Comparison of ENCODE assay signal across 8 mouse cellular contexts in the genomic region with DNA sequence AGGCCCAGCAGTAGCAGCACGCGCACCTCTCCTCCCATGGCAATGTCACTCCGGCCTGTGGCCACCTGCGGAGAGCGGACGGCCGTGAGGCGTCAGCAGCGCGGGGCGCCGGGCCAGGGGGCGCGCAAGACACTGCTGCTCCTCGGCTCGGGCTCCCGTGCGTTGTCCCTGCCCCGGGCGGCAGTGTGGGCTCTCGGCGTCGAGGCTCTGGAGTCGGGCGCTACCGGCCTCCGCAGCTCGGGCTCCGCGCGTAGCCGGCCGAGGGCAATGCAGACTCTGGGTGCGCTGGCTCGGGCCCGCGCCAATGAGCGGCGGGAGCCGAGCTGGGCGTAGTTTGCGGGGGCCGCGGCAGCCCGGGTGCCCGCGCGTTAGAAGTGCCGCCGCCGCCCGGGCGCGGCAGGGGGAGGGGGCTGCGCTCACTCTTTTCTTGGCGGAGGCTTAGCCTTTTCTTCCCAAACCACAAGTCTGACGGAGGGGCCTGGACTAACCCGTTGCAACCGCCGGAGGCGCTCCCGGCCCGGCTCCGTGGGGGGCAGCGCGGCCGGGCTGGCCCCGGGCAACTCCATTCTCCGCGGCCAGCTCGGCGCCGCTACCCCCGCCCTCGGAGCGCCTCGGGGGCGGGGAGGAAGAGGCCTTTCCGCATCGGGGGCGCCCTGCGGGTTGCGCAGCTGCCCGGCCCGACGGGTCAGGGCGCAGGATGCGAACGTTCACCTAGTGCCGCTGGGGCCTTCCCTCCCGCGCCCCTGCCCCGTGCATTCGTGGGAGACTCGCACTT. TPM values are rescaled to one million over a fixed set of nuclear protein-coding genes. Genes with fewer than 3 reads are reported as not detected.
DNase-seq lines count a peak whose midpoint lies in the region; ATAC-seq and TF ChIP-seq lines count a peak whose summit lies in the region.

No protein-coding gene starts in this region.

- TF ChIP-seq CTCF in cortical plate, adult 2 months (IDR thresholded peaks at IDR 0.05; ENCODE audit: extremely low read depth, insufficient read depth, low read length) = no peak

- no peaks in the 10 kb centered on the region for H3K36me3 ChIP-seq in heart, embryonic 11.5 days (ENCODE audit: control insufficient read depth, insufficient read depth, low read length)
- H3K36me3 ChIP-seq in hindbrain, embryonic 10.5 days = no peaks in the 10 kb centered on the region
- no peaks in the 10 kb centered on the region for H3K36me3 ChIP-seq in limb, embryonic 13.5 days
- H3K36me3 ChIP-seq in midbrain, embryonic 15.5 days (replicated peaks) = no peaks in the 10 kb centered on the region

- under 1% methylated on average over 79 of the region's 95 CpGs for WGBS in heart, embryonic 11.5 days (ENCODE audit: insufficient replicate concordance)
- WGBS in hindbrain, embryonic 10.5 days = under 1% methylated on average over 95 of the region's 95 CpGs
- under 1% methylated on average over 92 of the region's 95 CpGs for WGBS in limb, embryonic 13.5 days
- under 1% methylated on average over 80 of the region's 95 CpGs for WGBS in midbrain, embryonic 15.5 days

- peak overlapping the region; percentile 81 for H3K4me2 ChIP-seq in heart, embryonic 11.5 days
- H3K4me2 ChIP-seq in limb, embryonic 13.5 days (replicated peaks) = peak overlapping the region; percentile 81
- peak overlapping the region; percentile 49 for H3K4me2 ChIP-seq in midbrain, embryonic 15.5 days

- H3K27ac ChIP-seq in heart, embryonic 11.5 days (ENCODE audit: low read depth, low read length) = no peak overlapping the region
- peak overlapping the region; percentile 51; the same call in 1 of the 2 replicates for H3K27ac ChIP-seq in cortical plate, adult 2 months (ENCODE audit: insufficient read depth, low read length)
- H3K27ac ChIP-seq in hindbrain, embryonic 10.5 days = peak overlapping the region; percentile 74
- H3K27ac ChIP-seq in limb, embryonic 13.5 days = no peak overlapping the region
- no peak overlapping the region for H3K27ac ChIP-seq in midbrain, embryonic 15.5 days

- no peak for TF ChIP-seq POLR2A in cortical plate, adult 2 months (IDR thresholded peaks at IDR 0.05; ENCODE audit: extremely low read depth, insufficient read depth, low read length)

- DNase-seq in heart, adult 8-10 months (ENCODE audit: low spot score) = no peak
- peak; percentile 68 for DNase-seq in hindbrain, embryonic 10.5 days (ENCODE audit: low spot score)
- no peak for DNase-seq in cerebellum, adult 11 months
- DNase-seq in right cerebral cortex, adult 18-20 months = no peak

- ATAC-seq in heart, embryonic 11.5 days (replicated peaks; ENCODE audit: insufficient number of reproducible peaks, low FRiP score, low TSS enrichment) = 0 out of 2 replicates have a peak, but pooled peaks have one; percentile 57
- ATAC-seq in limb, embryonic 13.5 days (ENCODE audit: low FRiP score, low read depth) = peak; percentile 57; the same call in 1 of the 2 replicates
- no peak for ATAC-seq in midbrain, embryonic 15.5 days (replicated peaks)

- H3K4me3 ChIP-seq in heart, embryonic 11.5 days (ENCODE audit: low read depth, low read length) = peak overlapping the region; percentile 49
- peak overlapping the region; percentile 4 for H3K4me3 ChIP-seq in cortical plate, adult 2 months (ENCODE audit: insufficient read depth, low read length)
- peak overlapping the region; percentile 55 for H3K4me3 ChIP-seq in hindbrain, embryonic 10.5 days
- peak overlapping the region; percentile 51 for H3K4me3 ChIP-seq in limb, embryonic 13.5 days
- H3K4me3 ChIP-seq in midbrain, embryonic 15.5 days = peak overlapping the region; percentile 34

- H3K27me3 ChIP-seq in heart, embryonic 11.5 days (ENCODE audit: control insufficient read depth, insufficient read depth, low read length) = peaks cover 83% of the 10 kb centered on the region
- H3K27me3 ChIP-seq in hindbrain, embryonic 10.5 days (ENCODE audit: insufficient read depth, poor library complexity, severe bottlenecking) = peaks cover 96% of the 10 kb centered on the region
- peaks cover 71% of the 10 kb centered on the region for H3K27me3 ChIP-seq in limb, embryonic 13.5 days
- peaks cover 84% of the 10 kb centered on the region for H3K27me3 ChIP-seq in midbrain, embryonic 15.5 days (replicated peaks)

- peaks cover 15% of the 10 kb centered on the region for H3K4me1 ChIP-seq in heart, embryonic 11.5 days (ENCODE audit: control insufficient read depth, insufficient read depth, low read length)
- no peaks in the 10 kb centered on the region for H3K4me1 ChIP-seq in cortical plate, adult 2 months (ENCODE audit: control insufficient read depth, insufficient read depth, low read length)
- H3K4me1 ChIP-seq in hindbrain, embryonic 10.5 days (replicated peaks) = peaks cover 33% of the 10 kb centered on the region
- peaks cover 32% of the 10 kb centered on the region for H3K4me1 ChIP-seq in limb, embryonic 13.5 days
- peaks cover 22% of the 10 kb centered on the region for H3K4me1 ChIP-seq in midbrain, embryonic 15.5 days

- H3K9me3 ChIP-seq in heart, embryonic 11.5 days (replicated peaks; ENCODE audit: control insufficient read depth, low read length) = no peaks in the 10 kb centered on the region
- no peaks in the 10 kb centered on the region for H3K9me3 ChIP-seq in hindbrain, embryonic 10.5 days
- H3K9me3 ChIP-seq in limb, embryonic 13.5 days = no peaks in the 10 kb centered on the region
- no peaks in the 10 kb centered on the region for H3K9me3 ChIP-seq in midbrain, embryonic 15.5 days

- peak overlapping the region; percentile 63 for H3K9ac ChIP-seq in heart, embryonic 11.5 days (ENCODE audit: low read depth, low read length)
- peak overlapping the region; percentile 57 for H3K9ac ChIP-seq in limb, embryonic 13.5 days
- H3K9ac ChIP-seq in midbrain, embryonic 15.5 days = no peak overlapping the region

RNA-seq across cellular contexts. Expression of a gene that starts 0.5 kb away (rescaled TPM):
- polyA plus RNA-seq in heart, embryonic 11.5 days (2014; fragmentation: Nextera tagmentation; extraction: Ambion mirVana) = 1.4 and 1.5 TPM in 2 replicates
- total RNA-seq in heart, adult 8-10 months (2022) = under 1 TPM; 0.12 to 0.24 (median 0.13) TPM
- polyA plus RNA-seq in cortical plate, adult 2 months (2012; rRNA removed) = 6.8 and 7.1 TPM in 2 replicates
- polyA plus RNA-seq in hindbrain, embryonic 10.5 days (2016; fragmentation: Nextera tagmentation; extraction: Ambion mirVana) = 2.3 and 4.3 TPM in 2 replicates
- polyA plus RNA-seq in limb, embryonic 13.5 days (2015; fragmentation: Nextera tagmentation; extraction: Ambion mirVana) = 4.3 and 6.5 TPM in 2 replicates
- 1.4 and 1.8 TPM in 2 replicates for polyA plus RNA-seq in midbrain, embryonic 15.5 days (2015; fragmentation: Nextera tagmentation; extraction: Ambion mirVana)

RNA-seq across cellular contexts. Expression of a gene that starts 12.3 kb away (rescaled TPM):
- polyA plus RNA-seq in heart, embryonic 11.5 days (2014; fragmentation: Nextera tagmentation; extraction: Ambion mirVana) = 93.9 and 103 TPM in 2 replicates
- total RNA-seq in heart, adult 8-10 months (2022) = 10 to 100 TPM; 37.3 to 44.3 (median 41.5) TPM
- polyA plus RNA-seq in cortical plate, adult 2 months (2012; rRNA removed) = 46.2 and 46.8 TPM in 2 replicates
- polyA plus RNA-seq in hindbrain, embryonic 10.5 days (2016; fragmentation: Nextera tagmentation; extraction: Ambion mirVana) = 147 and 178 TPM in 2 replicates
- 128 and 129 TPM in 2 replicates for polyA plus RNA-seq in limb, embryonic 13.5 days (2015; fragmentation: Nextera tagmentation; extraction: Ambion mirVana)
- polyA plus RNA-seq in midbrain, embryonic 15.5 days (2015; fragmentation: Nextera tagmentation; extraction: Ambion mirVana) = 149 and 158 TPM in 2 replicates

RNA-seq across cellular contexts. Expression of a gene that starts 12.5 kb away (rescaled TPM):
- polyA plus RNA-seq in heart, embryonic 11.5 days (2014; fragmentation: Nextera tagmentation; extraction: Ambion mirVana) = 8.1 and 12.3 TPM in 2 replicates
- total RNA-seq in heart, adult 8-10 months (2022) = 100 to 1,000 TPM in 2 of 4 experiments, 10 to 100 TPM in 2; 90.6 to 123 (median 103) TPM
- polyA plus RNA-seq in cortical plate, adult 2 months (2012; rRNA removed) = 3.4 and 3.6 TPM in 2 replicates
- not detected in 2 replicates for polyA plus RNA-seq in hindbrain, embryonic 10.5 days (2016; fragmentation: Nextera tagmentation; extraction: Ambion mirVana)
- 0.36 and 1.3 TPM in 2 replicates for polyA plus RNA-seq in limb, embryonic 13.5 days (2015; fragmentation: Nextera tagmentation; extraction: Ambion mirVana)
- polyA plus RNA-seq in midbrain, embryonic 15.5 days (2015; fragmentation: Nextera tagmentation; extraction: Ambion mirVana) = 0.90 and 1.2 TPM in 2 replicates

RNA-seq across cellular contexts. Expression of a gene that starts 16.9 kb away (rescaled TPM):
- polyA plus RNA-seq in heart, embryonic 11.5 days (2014; fragmentation: Nextera tagmentation; extraction: Ambion mirVana) = 22.8 and 24.9 TPM in 2 replicates
- total RNA-seq in heart, adult 8-10 months (2022) = 1 to 10 TPM in 3 of 4 experiments, under 1 TPM in 1; 0.91 to 2.8 (median 1.8) TPM
- polyA plus RNA-seq in cortical plate, adult 2 months (2012; rRNA removed) = 2.2 and 3.6 TPM in 2 replicates
- polyA plus RNA-seq in hindbrain, embryonic 10.5 days (2016; fragmentation: Nextera tagmentation; extraction: Ambion mirVana) = 37.6 and 38.7 TPM in 2 replicates
- polyA plus RNA-seq in limb, embryonic 13.5 days (2015; fragmentation: Nextera tagmentation; extraction: Ambion mirVana) = 43.7 and 45.6 TPM in 2 replicates
- 18.2 and 21.2 TPM in 2 replicates for polyA plus RNA-seq in midbrain, embryonic 15.5 days (2015; fragmentation: Nextera tagmentation; extraction: Ambion mirVana)

RNA-seq across cellular contexts. Expression of a gene that starts 27.1 kb away (rescaled TPM):
- 19.4 and 20.2 TPM in 2 replicates for polyA plus RNA-seq in heart, embryonic 11.5 days (2014; fragmentation: Nextera tagmentation; extraction: Ambion mirVana)
- total RNA-seq in heart, adult 8-10 months (2022) = 10 to 100 TPM; 33.0 to 47.3 (median 39.2) TPM
- polyA plus RNA-seq in cortical plate, adult 2 months (2012; rRNA removed) = 83.7 and 83.9 TPM in 2 replicates
- polyA plus RNA-seq in hindbrain, embryonic 10.5 days (2016; fragmentation: Nextera tagmentation; extraction: Ambion mirVana) = 23.1 and 26.2 TPM in 2 replicates
- polyA plus RNA-seq in limb, embryonic 13.5 days (2015; fragmentation: Nextera tagmentation; extraction: Ambion mirVana) = 27.0 and 28.9 TPM in 2 replicates
- polyA plus RNA-seq in midbrain, embryonic 15.5 days (2015; fragmentation: Nextera tagmentation; extraction: Ambion mirVana) = 42.0 and 45.2 TPM in 2 replicates

Comparison
In these comparisons a context has a peak if more than half of its experiments do, and no peak if none do; other contexts are left out.
1. H3K27ac ChIP-seq: peak in cortical plate, adult 2 months (single experiment) and hindbrain, embryonic 10.5 days (single experiment); none in heart, embryonic 11.5 days (single experiment), limb, embryonic 13.5 days (single experiment) and midbrain, embryonic 15.5 days (single experiment).
2. H3K4me3 ChIP-seq: peak in every context shown above with its lines; median percentile 55 in hindbrain, embryonic 10.5 days; 51 in limb, embryonic 13.5 days; 49 in heart, embryonic 11.5 days; 34 in midbrain, embryonic 15.5 days; 4 in cortical plate, adult 2 months.
3. Peak in every context shown above with its lines, with median percentiles within 50 percentile points of each other: H3K4me2 ChIP-seq.